Mouse (Mus musculus) fibroblast of lung, adult 2 months (primary cell): Measurements from ENCODE around the gene 4933405L10Rik.

Experiments used
- DNase-seq: peaks from one replicate; pipeline ENCODE4 v3.0.0-alpha.2; 2011; ENCODE audit warnings: low read depth

4933405L10Rik gene

GRCm38 (mm10) chr8:105707498-105708403, at the start of gene 4933405L10Rik, which contains the start of gene Enkd1:
TSS of gene 4933405L10Rik (plus strand) at chr8:105707655.
TSS of gene Enkd1 (minus strand) at chr8:105708210.
- DNase-seq = peak; percentile 56

DNA sequence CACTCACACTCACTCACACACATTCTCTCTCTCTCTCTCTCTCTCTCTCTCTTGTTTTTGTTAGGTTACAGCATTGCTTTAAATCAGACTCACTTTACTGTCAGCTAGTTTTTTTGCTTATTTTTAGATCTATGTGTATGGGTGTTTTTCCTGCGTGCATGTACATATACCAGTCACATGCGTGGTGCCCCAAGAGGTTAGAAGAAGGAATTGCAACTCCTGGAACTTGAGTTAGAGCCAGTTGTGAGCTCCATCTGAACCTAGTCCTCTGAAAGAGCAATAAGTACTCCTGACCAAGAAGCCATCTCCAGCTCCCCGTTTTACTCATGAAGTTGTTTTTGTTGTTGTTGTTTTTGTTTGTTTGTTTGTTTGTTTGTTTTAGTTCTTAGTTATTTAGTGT, 46.3 kb upstream of the 4933405L10Rik start:
- peak; percentile 15 for DNase-seq

DNA sequence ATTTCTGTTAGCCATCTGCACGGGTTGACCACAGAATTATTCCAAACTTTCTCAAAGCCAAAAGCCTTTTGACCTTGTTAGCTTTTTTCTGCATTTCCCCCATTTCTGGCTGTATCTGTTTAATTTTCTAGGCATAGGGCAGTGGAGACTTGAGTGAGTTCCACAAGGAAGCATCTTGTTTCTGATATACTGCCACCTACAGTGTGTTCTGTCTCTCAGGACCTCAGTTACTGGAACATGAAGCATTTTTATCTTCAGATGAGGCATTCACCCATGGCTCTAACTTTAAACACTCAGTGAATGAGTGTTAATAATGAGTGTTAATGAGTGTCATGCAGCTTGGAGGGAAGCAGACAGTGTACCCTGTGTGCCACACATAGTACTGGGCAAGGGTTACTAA, 29.6 kb upstream of the 4933405L10Rik start:
- no peak for DNase-seq

DNA sequence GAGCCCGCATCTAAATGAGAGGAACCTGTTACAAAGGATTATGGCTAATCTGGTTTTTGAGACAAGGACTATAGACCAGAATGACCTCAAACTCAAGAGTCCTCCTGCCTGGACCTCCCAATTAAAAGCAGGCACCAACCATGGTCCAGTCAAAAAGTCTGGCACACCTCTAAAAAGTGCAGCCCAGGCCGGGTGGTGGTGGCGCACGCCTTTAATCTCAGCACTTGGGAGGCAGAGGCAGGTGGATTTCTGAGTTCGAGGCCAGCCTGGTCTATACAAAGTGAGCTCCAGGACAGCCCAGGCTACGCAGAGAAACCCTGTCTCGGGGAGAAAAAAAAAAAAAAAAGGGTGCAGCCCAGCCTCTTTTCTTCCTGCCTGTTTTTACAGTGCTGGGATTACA, 22.1 kb upstream of the 4933405L10Rik start:
- no peak for DNase-seq

- DNase-seq = no peak
These were observed 21.6 kb upstream of the 4933405L10Rik start, which contains the start of gene Carmil2 for GRCm38 (mm10) chr8:105685796-105686308. TSS of gene Carmil2 (plus strand) at chr8:105686274.

GRCm38 (mm10) chr8:105686551-105686950, 20.9 kb upstream of the 4933405L10Rik start:
- no peak for DNase-seq

DNA sequence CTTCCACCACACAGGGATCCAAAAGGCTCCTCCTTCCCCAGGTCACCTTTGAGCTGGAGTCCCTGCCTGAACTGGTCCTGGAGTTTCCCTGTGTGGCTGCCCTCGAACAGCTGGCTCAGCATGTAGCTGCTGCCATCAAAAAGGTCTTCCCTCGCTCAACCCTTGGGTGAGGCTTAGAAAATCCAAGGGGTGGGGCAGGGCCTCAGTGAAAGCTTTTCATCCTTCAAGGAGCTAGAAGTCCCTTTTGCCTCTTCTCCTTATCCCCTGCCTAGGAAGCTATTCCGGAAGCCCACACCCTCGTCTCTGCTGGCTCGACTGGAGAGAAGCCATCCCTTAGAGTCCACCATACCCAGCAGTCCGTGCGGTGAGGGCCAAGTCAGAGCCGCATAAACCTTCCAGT, 19.9 kb upstream of the 4933405L10Rik start:
- DNase-seq = no peak

DNA sequence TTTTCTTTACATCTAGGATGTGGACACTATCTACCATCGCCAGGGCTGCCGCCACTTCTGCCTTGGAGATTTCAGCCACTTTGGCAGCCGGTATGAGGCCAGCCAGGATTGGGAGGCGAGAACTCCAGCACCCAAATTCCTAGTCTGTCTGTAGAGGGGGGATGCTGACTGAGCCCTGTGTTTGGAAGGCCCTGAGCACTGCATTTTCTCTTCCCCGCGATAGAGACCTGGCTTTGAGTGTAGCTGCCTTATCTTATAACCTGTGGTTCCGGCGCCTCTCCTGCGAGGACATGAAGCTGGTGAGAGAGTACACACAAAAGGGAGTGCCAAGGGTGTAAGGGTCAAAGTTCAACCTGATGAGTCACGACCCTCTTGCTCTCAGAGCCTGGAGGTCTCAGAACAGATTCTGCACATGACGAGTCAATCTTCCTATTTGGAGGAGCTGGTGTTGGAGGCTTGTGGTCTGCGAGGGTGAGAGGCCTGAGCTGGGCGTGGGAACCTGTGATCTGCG, 19.2 kb upstream of the 4933405L10Rik start:
- DNase-seq = no peak

- no peak for DNase-seq
These were observed 18.0 kb upstream of the 4933405L10Rik start for GRCm38 (mm10) chr8:105689256-105689982.

DNA sequence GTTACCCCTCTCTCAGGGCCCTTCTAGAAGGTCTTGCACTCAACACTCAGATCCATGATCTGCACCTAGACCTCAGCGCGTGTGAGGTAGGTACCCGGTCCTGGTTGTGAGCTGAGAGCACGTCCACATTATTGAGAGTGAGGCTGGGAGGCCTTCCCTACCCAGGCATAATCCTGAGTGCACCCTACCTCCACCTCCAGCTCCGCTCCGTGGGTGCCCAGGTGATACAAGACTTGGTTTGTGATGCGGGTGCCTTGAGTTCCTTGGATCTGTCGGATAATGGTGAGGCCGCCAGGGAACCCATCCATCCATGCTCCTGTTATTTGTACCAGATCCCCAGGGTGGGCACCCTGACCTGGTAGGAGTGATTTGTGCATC, 17.5 kb upstream of the 4933405L10Rik start:
- no peak for DNase-seq

- DNase-seq = no peak
These were observed 16.5 kb upstream of the 4933405L10Rik start for GRCm38 (mm10) chr8:105690978-105691377.

DNA sequence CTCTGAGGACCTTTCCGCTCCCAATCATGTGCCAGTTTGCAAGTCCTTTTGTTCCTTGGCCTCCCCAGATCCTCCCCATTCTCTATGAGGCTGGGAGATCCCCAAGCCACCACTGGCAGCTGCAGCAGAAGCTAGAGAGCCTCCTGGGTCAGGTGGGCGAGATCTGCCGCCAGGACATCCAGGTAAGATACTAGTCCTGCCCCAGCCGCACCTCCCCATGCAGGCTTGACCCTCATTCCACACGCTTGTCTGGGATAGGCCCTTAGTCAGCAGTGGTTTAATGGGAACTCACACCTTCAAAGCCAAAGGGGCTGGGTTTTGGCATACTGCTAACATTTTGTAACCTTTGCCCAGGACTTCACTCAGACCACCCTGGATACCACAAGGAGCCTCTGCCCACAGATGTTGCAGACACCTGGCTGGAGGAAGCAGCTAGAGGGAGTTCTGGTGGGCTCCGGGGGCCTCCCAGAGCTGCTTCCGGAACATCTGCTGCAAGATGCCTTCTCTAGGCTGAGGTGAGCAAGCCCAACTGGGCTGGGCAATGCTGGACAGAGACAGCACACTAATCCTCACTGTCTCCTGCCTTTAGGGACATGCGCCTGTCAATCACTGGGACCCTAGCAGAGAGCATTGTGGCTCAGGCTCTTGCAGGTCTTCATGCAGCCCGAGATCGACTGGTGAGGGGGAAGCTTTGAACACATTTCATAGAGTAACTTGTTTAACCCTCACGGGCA, 14.8 kb upstream of the 4933405L10Rik start:
- DNase-seq = no peak

- no peak for DNase-seq
These were observed 13.8 kb upstream of the 4933405L10Rik start for GRCm38 (mm10) chr8:105693648-105694047.

- DNase-seq = no peak
These were observed 13.2 kb upstream of the 4933405L10Rik start for GRCm38 (mm10) chr8:105694051-105694799.

- no peak for DNase-seq
These were observed 12.2 kb upstream of the 4933405L10Rik start for GRCm38 (mm10) chr8:105695080-105695780.

DNA sequence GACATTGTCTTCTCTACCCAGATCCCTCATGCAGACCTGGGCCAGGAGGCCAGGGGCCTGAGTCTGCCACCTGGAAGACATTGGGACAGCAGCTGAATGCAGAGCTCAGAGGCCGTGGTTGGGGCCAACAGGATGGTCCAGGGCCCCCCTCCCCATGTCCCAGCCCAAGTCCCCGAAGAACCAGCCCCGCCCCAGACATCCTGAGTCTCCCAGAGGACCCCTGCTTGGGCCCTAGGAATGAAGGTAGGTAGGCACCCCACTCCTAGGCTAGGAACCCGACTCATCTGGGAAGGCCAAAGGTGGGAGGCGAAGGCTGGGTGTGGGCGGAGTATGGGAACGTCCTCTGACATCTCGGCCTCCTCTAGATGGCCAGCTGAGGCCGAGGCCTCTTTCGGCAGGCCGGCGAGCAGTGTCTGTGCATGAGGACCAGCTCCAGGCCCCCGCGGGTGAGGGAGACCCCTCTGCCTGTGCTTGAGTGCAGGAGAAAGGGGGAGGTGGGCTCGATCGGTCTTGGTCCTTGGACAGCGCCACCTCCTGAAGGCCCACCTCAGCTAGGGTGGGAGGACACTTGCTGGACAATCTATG, 10.2 kb upstream of the 4933405L10Rik start:
- DNase-seq = no peak

GRCm38 (mm10) chr8:105698734-105699133, 8.7 kb upstream of the 4933405L10Rik start:
- DNase-seq = no peak

DNA sequence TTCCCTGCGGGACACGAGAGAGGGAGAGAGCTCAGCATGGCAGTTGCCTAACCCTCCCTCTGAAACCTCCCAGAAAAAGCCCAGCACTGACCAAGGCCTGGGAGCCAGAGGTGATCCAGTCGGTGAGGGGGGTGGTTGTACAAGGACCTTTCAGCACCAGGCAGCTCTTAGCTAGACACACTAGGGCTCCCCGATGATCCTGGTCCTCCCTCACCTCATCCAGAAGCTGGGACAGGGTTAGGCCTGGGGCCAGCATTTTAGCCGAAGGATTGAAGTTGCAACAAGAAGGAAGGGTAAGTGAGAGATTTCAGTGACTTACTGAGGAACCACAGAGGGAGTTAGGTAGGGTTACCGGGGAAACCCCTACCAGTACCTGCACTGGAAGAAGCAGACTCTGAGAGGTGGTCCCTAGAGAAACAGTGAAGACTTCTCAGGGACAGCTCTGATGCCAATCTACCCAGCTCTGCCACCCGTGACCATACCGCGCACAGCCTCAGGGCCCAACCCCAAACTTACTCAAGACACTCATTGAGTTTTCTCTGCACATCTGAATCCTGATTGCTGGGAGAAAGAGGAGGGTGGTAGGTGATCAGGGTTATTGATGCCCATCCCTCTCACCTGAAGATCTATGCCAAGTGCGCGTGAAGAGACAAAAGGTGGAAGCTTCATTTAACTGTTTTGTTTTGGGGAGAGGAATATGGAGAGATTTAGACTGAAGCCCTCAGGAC, 7.8 kb upstream of the 4933405L10Rik start:
- DNase-seq = no peak

DNA sequence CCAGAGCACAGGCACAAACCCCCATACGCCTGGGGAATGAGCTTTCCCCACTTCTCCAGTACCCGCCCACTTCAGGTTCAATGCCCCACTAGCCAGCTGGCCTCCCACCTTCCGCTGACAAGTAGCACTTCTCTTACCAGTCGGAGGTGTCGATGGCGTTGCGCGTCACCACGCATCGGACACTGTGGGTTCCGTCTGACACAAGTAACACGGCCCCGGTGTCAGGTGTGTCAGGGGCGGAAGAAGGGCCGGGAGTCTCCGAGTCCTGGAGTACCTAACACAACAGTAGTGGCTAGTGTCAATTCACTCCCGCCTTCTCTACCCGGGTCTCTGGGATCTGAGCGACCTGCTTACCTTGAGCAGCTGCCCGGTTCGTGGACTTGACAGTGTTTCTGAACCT, 6.9 kb upstream of the 4933405L10Rik start:
- DNase-seq = no peak
